Comparison of ENCODE assay signal across 14 mouse cellular contexts in genomic region chr4:151899707-151900384, GRCm38 (mm10). TPM values are rescaled to one million over a fixed set of nuclear protein-coding genes. Genes with fewer than 3 reads are reported as not detected.
DNase-seq lines count a peak whose midpoint lies in the region; ATAC-seq and TF ChIP-seq lines count a peak whose summit lies in the region.
"Had no signal": no experiment of that assay in that cellular context is flagged by ENCODE, and none has a peak within 500 bp of the region (broad histone marks: within the 10 kb centered on the region; RNA-seq: fewer than 3 reads in every experiment).

No protein-coding gene starts in this region.

- no peaks in the 10 kb centered on the region for H3K9me3 ChIP-seq in lung, postnatal 0 days (ENCODE audit: low read length)
- H3K9me3 ChIP-seq: forebrain, embryonic 12.5 days had no signal

- no peak overlapping the region for H3K4me3 ChIP-seq in gastrocnemius, adult 2 months
- no peak overlapping the region for H3K4me3 ChIP-seq in lung, postnatal 0 days (ENCODE audit: low read depth, low read length)
- H3K4me3 ChIP-seq: forebrain, embryonic 12.5 days; neural tube, embryonic 12.5 days had no signal

- ATAC-seq in lung, postnatal 0 days = no peak

- TF ChIP-seq EP300 in lung, postnatal 0 days (IDR thresholded peaks at IDR 0.05) = no peak

- H3K9ac ChIP-seq in lung, postnatal 0 days (replicated peaks; ENCODE audit: low read depth) = no peak overlapping the region
- H3K9ac ChIP-seq: forebrain, embryonic 12.5 days; neural tube, embryonic 12.5 days had no signal

- no peaks in the 10 kb centered on the region for H3K36me3 ChIP-seq in lung, postnatal 0 days (ENCODE audit: insufficient read depth, low read length)
- H3K36me3 ChIP-seq: forebrain, embryonic 12.5 days; neural tube, embryonic 12.5 days had no signal

- WGBS in lung, postnatal 0 days = 66% methylated on average over 11 of the region's 11 CpGs

- H3K27me3 ChIP-seq in lung, postnatal 0 days (replicated peaks; ENCODE audit: insufficient read depth, low read length) = no peaks in the 10 kb centered on the region
- H3K27me3 ChIP-seq: neural tube, embryonic 12.5 days had no signal

- no peak for DNase-seq in gastrocnemius, adult 2 months
- no peak for DNase-seq in gastrocnemius, postnatal 4 days (ENCODE audit: low spot score in 2 of 2)
- no peak for DNase-seq in lung, postnatal 0 days (ENCODE audit: low spot score)
- DNase-seq in lung, postnatal 14 days = no peak
- DNase-seq in MEL-GATA-1-ER (ENCODE audit: extremely low read depth, low read depth) = peak; percentile 69
- DNase-seq in naive thymus-derived CD4-positive, alpha-beta T cell, adult 2 months (ENCODE audit: low read depth) = peak; percentile 6
- no peak for DNase-seq in B cell, adult 2 months
- no peak for DNase-seq in right cerebral cortex, adult 2 months (ENCODE audit: low spot score in 2 of 2)
- DNase-seq: gastrocnemius, postnatal 36 days; kidney, adult 8-10 months; right cerebral cortex, postnatal 14 days had no signal

- H3K4me2 ChIP-seq in lung, postnatal 0 days (replicated peaks; ENCODE audit: low read depth, low read length) = no peak overlapping the region
- H3K4me2 ChIP-seq: forebrain, embryonic 12.5 days; midbrain, embryonic 11.5 days; neural tube, embryonic 12.5 days had no signal

- intact Hi-C loops in gastrocnemius, adult 2 months (cut with DNase I) = no loop called here

- peak; percentile 40 for TF ChIP-seq CTCF in gastrocnemius, adult 2 months (IDR thresholded peaks at IDR 0.05)
- TF ChIP-seq CTCF in lung, postnatal 0 days (IDR thresholded peaks at IDR 0.05) = peak; percentile 60

- H3K4me1 ChIP-seq in lung, postnatal 0 days (ENCODE audit: insufficient read depth, low read depth, low read length) = peaks cover 12% of the 10 kb centered on the region
- H3K4me1 ChIP-seq: forebrain, embryonic 12.5 days; neural tube, embryonic 12.5 days had no signal

- peak overlapping the region; percentile 28; the same call in 1 of the 2 replicates for H3K27ac ChIP-seq in gastrocnemius, adult 2 months
- H3K27ac ChIP-seq in lung, postnatal 0 days (ENCODE audit: low read length) = no peak overlapping the region
- H3K27ac ChIP-seq: forebrain, embryonic 12.5 days; neural tube, embryonic 12.5 days had no signal

RNA-seq across cellular contexts. Expression of gene Dnajc11, which starts 33.6 kb away (rescaled TPM):
- 10 to 100 TPM; 52.8 to 70.8 TPM for total RNA-seq in gastrocnemius, adult 2 months (2021)
- 10 to 100 TPM; 60.8 to 81.1 TPM for total RNA-seq in gastrocnemius, postnatal 4 days (2021)
- polyA plus RNA-seq in lung, postnatal 0 days (2015; fragmentation: Nextera tagmentation; extraction: Ambion mirVana) = 23.0 and 24.9 TPM in 2 replicates

RNA-seq across cellular contexts. Expression of gene Camta1, which starts 38.2 kb away (rescaled TPM):
- total RNA-seq in gastrocnemius, adult 2 months (2021) = 100 to 1,000 TPM in 1 of 2 experiments, 10 to 100 TPM in 1; 95.9 to 126 TPM
- 100 to 1,000 TPM in 1 of 2 experiments, 10 to 100 TPM in 1; 87.9 to 105 TPM for total RNA-seq in gastrocnemius, postnatal 4 days (2021)
- 79.1 and 86.4 TPM in 2 replicates for polyA plus RNA-seq in lung, postnatal 0 days (2015; fragmentation: Nextera tagmentation; extraction: Ambion mirVana)

Comparison
In these comparisons a context has a peak if more than half of its experiments do, and no peak if none do; other contexts are left out.
1. DNase-seq: peak in MEL-GATA-1-ER (single experiment) and naive thymus-derived CD4-positive, alpha-beta T cell, adult 2 months (single experiment); none in gastrocnemius, adult 2 months (single experiment), gastrocnemius, postnatal 4 days (0 of 2), lung, postnatal 0 days (single experiment), lung, postnatal 14 days (single experiment), B cell, adult 2 months (0 of 2) and right cerebral cortex, adult 2 months (0 of 2).